Mouse (Mus musculus) liver, embryonic 11.5 days (tissue): ENCODE results near the gene Atf5. TPM values are rescaled to one million over a fixed set of nuclear protein-coding genes. Genes with fewer than 3 reads are reported as not detected.

Experiments
- ATAC-seq: fragments of 200-750 bp; cut with Nextera tagmentation; replicated peaks from 2 replicates; pipeline ENCODE4 v1.8.0; 2017; ENCODE audit warnings: moderate number of reproducible peaks, mild to moderate bottlenecking, moderate TSS enrichment, moderate library complexity; ENCODE audit not compliant: low FRiP score
- DNase-seq: peaks from one replicate; pipeline ENCODE4 v3.0.0-alpha.2; 2017; ENCODE audit warnings: low spot score
- H3K27ac ChIP-seq: fragments of 300-500 bp; sonication (generic); 2 replicates; pipeline ENCODE4 v1.5.1; 2014; ENCODE audit warnings: mild to moderate bottlenecking, low read depth, low read length, control low read depth
- H3K27me3 ChIP-seq: fragments of 300-500 bp; sonication (generic); replicated peaks from 2 replicates; pipeline ENCODE4 v1.6.1; 2014; ENCODE audit warnings: low read length, mixed read lengths; ENCODE audit not compliant: control insufficient read depth, insufficient read depth
- H3K36me3 ChIP-seq: fragments of 300-500 bp; sonication (generic); 2 replicates; pipeline ENCODE4 v1.6.1; 2014; ENCODE audit warnings: mild to moderate bottlenecking, low read length, moderate library complexity, mixed read lengths; ENCODE audit not compliant: control insufficient read depth, insufficient read depth
- H3K4me1 ChIP-seq: fragments of 300-500 bp; sonication (generic); replicated peaks from 2 replicates; pipeline ENCODE4 v1.6.1; 2014; ENCODE audit warnings: low read length, mixed read lengths; ENCODE audit not compliant: control insufficient read depth, insufficient read depth
- H3K4me2 ChIP-seq: fragments of 300-500 bp; sonication (generic); 2 replicates; pipeline ENCODE4 v1.6.1; 2014; ENCODE audit warnings: mild to moderate bottlenecking, control low read depth, moderate library complexity
- H3K4me3 ChIP-seq: fragments of 300-500 bp; sonication (generic); 2 replicates; pipeline ENCODE4 v1.5.1; 2014; ENCODE audit warnings: low read depth, low read length, control low read depth
- H3K9ac ChIP-seq: fragments of 300-500 bp; sonication (generic); 2 replicates; pipeline ENCODE4 v1.6.1; 2014; ENCODE audit warnings: low read depth, low read length, control low read depth
- H3K9me3 ChIP-seq: fragments of 300-500 bp; sonication (generic); 2 replicates; pipeline ENCODE4 v1.6.1; 2016; ENCODE audit warnings: low read length, inconsistent platforms, mixed read lengths; ENCODE audit not compliant: control insufficient read depth
- WGBS: fragments of 180-500 bp; shearing (Covaris S2); extraction: QIAGEN DNeasy Blood & Tissue Kit; methylation state at CpG from one replicate; pipeline ENCODE4 v1.1.7; 2014; 5-methylcytosine and 5-hydroxymethylcytosine counted together
- polyA plus RNA-seq: library from polyadenylated mRNA; unstranded; fragments of >200 nt; fragmentation: Nextera tagmentation; extraction: Ambion mirVana; gene quantifications from 2 replicates; pipeline ENCODE4 v1.2.1, GENCODE M21; 2014

Atf5 gene
- polyA plus RNA-seq, 1 experiment from 2014 or later = 3.9 TPM

GRCm38 (mm10) chr7:44814423-44814822 lies 2.0 kb downstream of the Atf5 start:
- peaks cover 14% of the 10 kb centered on the region for H3K36me3 ChIP-seq
- WGBS = 89% methylated on average over 4 of the region's 4 CpGs
- no peaks in the 10 kb centered on the region for H3K27me3 ChIP-seq
- DNase-seq (peak; percentile 22), ATAC-seq (no peak)
- no peaks in the 10 kb centered on the region for H3K9me3 ChIP-seq
- H3K27ac ChIP-seq = no peak overlapping the region
- H3K4me2 ChIP-seq = peak overlapping the region; percentile 99
- H3K9ac ChIP-seq = no peak overlapping the region
- peaks cover 25% of the 10 kb centered on the region for H3K4me1 ChIP-seq
- H3K4me3 ChIP-seq = no peak overlapping the region

- Histone ChIP-seq H3K9ac (no peak overlapping the region), H3K4me2 (0 out of 2 replicates have a peak overlapping the region, but pooled peaks have one; percentile 4), H3K4me3 (no peak overlapping the region), H3K9me3 (no peaks in the 10 kb centered on the region), H3K4me1 (peaks cover 21% of the 10 kb centered on the region), H3K27ac (no peak overlapping the region), H3K36me3 (peaks cover 14% of the 10 kb centered on the region), H3K27me3 (no peaks in the 10 kb centered on the region)
- ATAC-seq (no peak), DNase-seq (peak; percentile 20)
- 94% methylated on average over 3 of the region's 3 CpGs for WGBS
Observed at GRCm38 (mm10) chr7:44813985-44814384, 2.5 kb downstream of the Atf5 start.

DNA sequence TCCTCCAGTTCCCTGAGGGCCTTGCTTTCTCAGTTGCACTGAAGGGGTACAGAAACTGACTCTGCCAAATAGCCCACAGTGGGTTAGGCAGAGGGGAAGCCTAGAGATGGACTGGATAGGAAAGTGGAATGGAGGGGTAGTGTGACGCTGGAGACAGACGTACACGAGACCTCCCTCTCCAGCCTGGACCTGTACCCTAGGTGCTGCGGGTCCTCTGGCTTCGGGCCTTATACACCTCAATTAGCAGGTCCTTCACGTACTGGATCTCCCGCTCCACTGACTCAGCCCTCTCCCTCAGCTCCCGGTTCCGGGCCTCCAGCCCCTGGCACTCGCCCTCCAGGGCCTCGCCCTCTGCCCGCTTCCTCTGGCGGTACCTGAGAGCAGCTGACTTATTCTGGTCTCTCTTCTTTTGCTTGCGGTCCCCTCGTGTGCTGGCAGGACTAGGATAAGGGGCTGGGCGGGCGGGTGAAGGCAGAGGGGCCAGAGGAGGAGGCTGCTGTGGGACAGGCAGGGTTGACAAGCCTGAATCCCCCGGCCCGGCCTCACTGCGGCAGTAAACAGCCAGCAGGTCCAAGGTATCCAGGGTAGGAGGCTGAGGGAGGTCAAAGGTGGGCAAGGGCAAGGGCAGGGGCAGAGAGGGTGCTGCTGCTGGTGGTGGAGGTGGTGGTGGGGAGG lies 3.7 kb downstream of the Atf5 start:
- peaks cover 8% of the 10 kb centered on the region for H3K36me3 ChIP-seq
- WGBS = 87% methylated on average over 20 of the region's 20 CpGs
- H3K9ac ChIP-seq = no peak overlapping the region
- no peak overlapping the region for H3K4me2 ChIP-seq
- peaks cover 10% of the 10 kb centered on the region for H3K4me1 ChIP-seq
- ATAC-seq (no peak), DNase-seq (no peak)
- no peak overlapping the region for H3K27ac ChIP-seq
- no peak overlapping the region for H3K4me3 ChIP-seq
- no peaks in the 10 kb centered on the region for H3K9me3 ChIP-seq
- H3K27me3 ChIP-seq = no peaks in the 10 kb centered on the region

DNA sequence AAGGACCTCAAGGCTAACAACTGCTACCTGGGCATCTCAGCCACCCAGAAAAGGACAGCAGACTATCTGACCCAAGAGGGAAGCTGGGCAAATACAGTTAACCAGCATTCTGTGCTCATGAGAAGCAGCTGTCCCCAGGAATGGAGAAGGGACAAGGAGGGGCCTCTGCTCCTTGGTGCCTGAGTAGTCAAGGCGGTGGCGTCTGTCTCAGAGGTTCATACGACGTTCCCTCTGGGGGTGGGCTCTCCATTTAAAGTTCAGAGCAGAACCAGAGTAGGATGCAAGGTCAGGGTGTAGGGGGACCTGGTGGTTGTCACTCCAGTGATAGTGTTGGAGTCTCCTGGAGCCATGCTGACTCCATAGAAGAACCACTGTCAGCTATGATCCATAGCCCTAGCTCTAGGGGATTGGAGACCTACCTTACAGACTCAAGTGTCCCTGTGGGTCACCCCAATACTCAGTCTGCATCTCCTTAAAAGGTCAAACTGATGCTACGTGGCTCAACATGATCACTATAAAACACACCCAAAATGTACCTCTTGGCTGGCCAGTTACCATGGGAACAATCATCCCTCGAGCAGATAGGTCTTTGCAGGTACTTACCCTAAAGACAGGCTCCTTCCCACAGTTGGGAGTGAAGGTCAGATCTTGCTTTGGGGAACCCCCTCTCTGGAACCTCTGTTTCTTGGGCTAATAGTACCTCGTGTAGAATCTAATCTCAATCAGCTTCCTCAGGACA lies 5.5 kb downstream of the Atf5 start:
- Histone ChIP-seq H3K9ac (no peak overlapping the region), H3K9me3 (no peaks in the 10 kb centered on the region), H3K27ac (no peak overlapping the region), H3K4me3 (no peak overlapping the region), H3K4me1 (peaks cover 5% of the 10 kb centered on the region), H3K4me2 (no peak overlapping the region), H3K36me3 (peaks cover 8% of the 10 kb centered on the region), H3K27me3 (no peaks in the 10 kb centered on the region)
- ATAC-seq = no peak
- no peak for DNase-seq
- WGBS = 81% methylated on average over 7 of the region's 7 CpGs

GRCm38 (mm10) chr7:44810365-44810764 lies 6.1 kb downstream of the Atf5 start:
- WGBS = 72% methylated on average over 4 of the region's 4 CpGs
- ATAC-seq = no peak
- DNase-seq = no peak
- H3K36me3 ChIP-seq = peaks cover 8% of the 10 kb centered on the region
- no peak overlapping the region for H3K9ac ChIP-seq
- H3K4me1 ChIP-seq = peaks cover 5% of the 10 kb centered on the region
- no peak overlapping the region for H3K27ac ChIP-seq
- no peaks in the 10 kb centered on the region for H3K9me3 ChIP-seq
- no peak overlapping the region for H3K4me3 ChIP-seq
- H3K4me2 ChIP-seq = no peak overlapping the region
- H3K27me3 ChIP-seq = no peaks in the 10 kb centered on the region

DNA sequence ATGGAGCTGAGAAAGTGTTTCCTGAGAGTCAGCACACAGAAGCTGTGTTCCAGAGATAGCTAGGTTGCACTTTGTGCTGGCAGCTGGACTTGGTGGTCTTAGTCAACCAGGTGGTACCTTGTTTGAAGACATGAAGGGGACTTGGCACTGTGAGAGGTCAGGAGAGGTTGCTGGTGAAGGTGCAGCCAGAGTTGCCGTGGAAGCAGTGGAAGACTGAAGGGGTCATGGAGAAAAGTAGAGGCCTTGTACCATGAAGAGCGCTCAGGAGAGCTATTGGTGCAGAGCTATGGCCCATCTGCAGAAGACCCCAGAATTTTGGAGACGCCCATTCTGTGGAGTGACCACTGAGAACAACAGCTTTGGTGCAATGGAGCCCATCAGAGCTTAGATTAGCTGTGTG lies 7.0 kb downstream of the Atf5 start:
- Histone ChIP-seq H3K4me3 (no peak overlapping the region), H3K9ac (no peak overlapping the region), H3K4me2 (no peak overlapping the region), H3K27me3 (no peaks in the 10 kb centered on the region), H3K4me1 (no peaks in the 10 kb centered on the region), H3K9me3 (no peaks in the 10 kb centered on the region), H3K27ac (no peak overlapping the region), H3K36me3 (peaks cover 8% of the 10 kb centered on the region)
- 75% methylated on average over 3 of the region's 3 CpGs for WGBS
- ATAC-seq = no peak
- DNase-seq = peak; percentile 23

GRCm38 (mm10) chr7:44808927-44809326 lies 7.5 kb downstream of the Atf5 start:
- Histone ChIP-seq H3K4me3 (no peak overlapping the region), H3K27ac (no peak overlapping the region), H3K4me2 (no peak overlapping the region), H3K9ac (no peak overlapping the region), H3K9me3 (no peaks in the 10 kb centered on the region), H3K4me1 (no peaks in the 10 kb centered on the region), H3K36me3 (peaks cover 8% of the 10 kb centered on the region), H3K27me3 (no peaks in the 10 kb centered on the region)
- DNase-seq (peak; percentile 3), ATAC-seq (no peak)
- 71% methylated on average over 2 of the region's 2 CpGs for WGBS

DNA sequence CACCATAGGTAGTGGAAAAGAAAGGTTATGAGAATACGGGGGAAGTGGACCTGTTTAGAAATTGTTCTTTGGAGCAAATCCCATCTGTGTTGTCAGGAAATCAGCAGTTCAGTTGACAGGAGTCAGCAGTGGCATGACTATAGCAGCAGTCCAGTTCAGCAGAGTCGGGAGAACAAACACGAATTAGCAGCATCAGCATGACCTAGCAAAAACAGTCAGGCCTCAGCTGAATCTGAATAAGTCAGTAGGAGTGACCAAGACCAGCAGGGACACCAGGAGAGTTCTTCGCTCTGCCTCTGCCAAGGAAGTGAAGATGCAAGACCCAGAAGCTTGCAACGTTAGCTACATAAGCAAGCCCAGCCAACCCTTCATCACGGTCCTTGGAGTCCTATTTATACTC lies 23.7 kb downstream of the Atf5 start:
- Histone ChIP-seq H3K36me3 (no peaks in the 10 kb centered on the region), H3K9me3 (no peaks in the 10 kb centered on the region; the same call in none of the 2 replicates), H3K27ac (no peak overlapping the region), H3K4me3 (no peak overlapping the region), H3K9ac (no peak overlapping the region), H3K4me2 (no peak overlapping the region), H3K4me1 (no peaks in the 10 kb centered on the region), H3K27me3 (no peaks in the 10 kb centered on the region)
- DNase-seq (no peak), ATAC-seq (no peak)
- 82% methylated on average over 6 of the region's 6 CpGs for WGBS

DNA sequence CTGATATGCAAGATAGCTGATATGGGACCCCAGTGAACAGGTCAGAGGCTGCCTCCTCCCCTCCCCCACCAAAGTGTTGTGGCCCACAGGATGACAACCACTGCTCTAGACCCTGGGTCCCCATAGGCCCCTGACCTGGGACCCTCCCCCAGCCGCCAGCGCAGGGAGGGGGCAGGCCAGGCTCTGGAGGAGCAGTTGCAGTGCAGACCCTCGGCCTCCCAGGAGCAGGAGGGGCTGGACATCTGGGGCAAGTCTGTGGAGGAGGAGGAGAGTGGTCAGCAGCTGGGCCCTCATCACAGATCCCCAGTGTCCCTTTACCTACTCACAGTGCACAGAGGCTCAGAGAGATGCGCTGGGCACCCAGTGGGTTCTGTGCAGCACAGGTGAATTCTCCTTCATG lies 26.4 kb downstream of the Atf5 start:
- no peak for ATAC-seq
- H3K9me3 ChIP-seq = no peaks in the 10 kb centered on the region
- WGBS = 51% methylated on average over 4 of the region's 4 CpGs
- no peaks in the 10 kb centered on the region for H3K4me1 ChIP-seq
- H3K4me3 ChIP-seq = no peak overlapping the region
- no peaks in the 10 kb centered on the region for H3K36me3 ChIP-seq
- no peak for DNase-seq
- H3K27ac ChIP-seq = no peak overlapping the region
- no peak overlapping the region for H3K4me2 ChIP-seq
- H3K27me3 ChIP-seq = no peaks in the 10 kb centered on the region
- H3K9ac ChIP-seq = no peak overlapping the region
